In the genomic region with DNA sequence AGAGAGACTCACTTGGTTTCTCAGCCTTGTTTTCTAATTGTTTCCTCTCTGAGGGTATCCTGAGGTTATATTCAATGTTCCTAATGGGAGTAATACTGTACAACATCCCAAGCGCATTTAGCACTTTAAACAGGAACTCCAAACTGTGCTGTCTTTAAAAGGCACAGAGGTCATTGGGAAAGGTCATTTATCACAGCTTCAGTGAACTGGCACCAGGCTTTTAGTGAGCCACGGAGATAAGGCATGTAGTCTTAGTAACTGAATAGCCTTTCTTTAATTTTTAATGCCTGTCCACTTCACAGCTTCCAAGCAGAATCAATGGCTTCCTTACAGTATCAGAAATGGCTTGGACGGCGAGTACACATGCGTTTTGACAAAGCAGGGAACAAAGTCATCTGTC, we compare ENCODE assay signal across 20 mouse cellular contexts.
A peak's percentile ranks its signal among the peaks of the same experiment; 100 is the strongest.
DNase-seq lines count a peak whose midpoint lies in the region; ATAC-seq lines count a peak whose summit lies in the region.
"Had no signal": no experiment of that assay in that cellular context is flagged by ENCODE, and none has a peak within 500 bp of the region (broad histone marks: within the 10 kb centered on the region; RNA-seq: fewer than 3 reads in every experiment).

No protein-coding gene starts in this region.

- no peaks in the 10 kb centered on the region for H3K9me3 ChIP-seq in kidney, embryonic 15.5 days (replicated peaks)
- H3K9me3 ChIP-seq in embryonic facial prominence, embryonic 15.5 days (replicated peaks) = no peaks in the 10 kb centered on the region
- H3K9me3 ChIP-seq in limb, embryonic 13.5 days = no peaks in the 10 kb centered on the region
- H3K9me3 ChIP-seq: forebrain, embryonic 15.5 days; heart, embryonic 15.5 days; hindbrain, embryonic 13.5 days had no signal

- H3K27ac ChIP-seq in kidney, embryonic 15.5 days = no peak overlapping the region
- no peak overlapping the region for H3K27ac ChIP-seq in embryonic facial prominence, embryonic 15.5 days (replicated peaks)
- H3K27ac ChIP-seq in limb, embryonic 13.5 days = no peak overlapping the region
- H3K27ac ChIP-seq: forebrain, embryonic 15.5 days; heart, adult 2 months; heart, embryonic 15.5 days; hindbrain, embryonic 13.5 days; hindbrain, postnatal 0 days had no signal

- no peak overlapping the region for H3K9ac ChIP-seq in kidney, embryonic 15.5 days
- H3K9ac ChIP-seq in embryonic facial prominence, embryonic 15.5 days = no peak overlapping the region
- H3K9ac ChIP-seq in limb, embryonic 13.5 days = no peak overlapping the region
- H3K9ac ChIP-seq: forebrain, embryonic 15.5 days; heart, embryonic 15.5 days; hindbrain, embryonic 13.5 days had no signal

- H3K4me2 ChIP-seq in kidney, embryonic 15.5 days = no peak overlapping the region
- H3K4me2 ChIP-seq in embryonic facial prominence, embryonic 15.5 days (replicated peaks) = 0 out of 2 replicates have a peak overlapping the region, but pooled peaks have one; percentile 8
- H3K4me2 ChIP-seq in limb, embryonic 13.5 days (replicated peaks) = peak overlapping the region; percentile 41
- H3K4me2 ChIP-seq: forebrain, embryonic 15.5 days; heart, embryonic 11.5 days; heart, embryonic 15.5 days; hindbrain, embryonic 13.5 days had no signal

- no peak overlapping the region for H3K4me3 ChIP-seq in kidney, embryonic 15.5 days (replicated peaks)
- no peak overlapping the region for H3K4me3 ChIP-seq in embryonic facial prominence, embryonic 15.5 days (replicated peaks)
- H3K4me3 ChIP-seq in limb, embryonic 13.5 days = no peak overlapping the region
- H3K4me3 ChIP-seq: forebrain, embryonic 15.5 days; heart, adult 2 months; heart, embryonic 15.5 days; hindbrain, embryonic 13.5 days had no signal

- 27% methylated on average over 5 of the region's 5 CpGs for WGBS in kidney, embryonic 15.5 days
- 46% methylated on average over 5 of the region's 5 CpGs for WGBS in embryonic facial prominence, embryonic 15.5 days
- 22% methylated on average over 5 of the region's 5 CpGs for WGBS in limb, embryonic 13.5 days

- H3K4me1 ChIP-seq in kidney, embryonic 15.5 days = peaks cover 11% of the 10 kb centered on the region; the same call in 1 of the 2 replicates
- peaks cover 13% of the 10 kb centered on the region; the same call in 1 of the 2 replicates for H3K4me1 ChIP-seq in embryonic facial prominence, embryonic 15.5 days
- H3K4me1 ChIP-seq in limb, embryonic 13.5 days = peaks cover 45% of the 10 kb centered on the region
- H3K4me1 ChIP-seq: forebrain, embryonic 15.5 days; heart, embryonic 15.5 days had no signal

- DNase-seq in kidney, adult 11 months = no peak
- peak; percentile 11 for DNase-seq in embryo, embryonic 9.5 days (ENCODE audit: extremely low spot score)
- no peak for DNase-seq in lung, postnatal 36 days
- DNase-seq in ovary, postnatal 14 days (ENCODE audit: low spot score) = no peak
- DNase-seq: adrenal gland, postnatal 10 days; cerebellum, adult 11 months; cerebellum, adult 8-10 months; cerebellum, postnatal 14 days; gastrocnemius, postnatal 10 days; heart, adult 2 months; heart, postnatal 14 days had no signal

- ATAC-seq in kidney, embryonic 15.5 days (replicated peaks; ENCODE audit: low FRiP score) = peak; percentile 75; the same call in 1 of the 2 replicates
- no peak for ATAC-seq in embryonic facial prominence, embryonic 15.5 days (ENCODE audit: insufficient number of reproducible peaks, low FRiP score, low TSS enrichment, low read depth)
- no peak for ATAC-seq in limb, embryonic 13.5 days (ENCODE audit: low FRiP score, low read depth)
- no peak for ATAC-seq in granulocyte monocyte progenitor cell, adult 5-6 weeks (replicated peaks; ENCODE audit: poor library complexity, severe bottlenecking)
- ATAC-seq: forebrain, embryonic 15.5 days had no signal

- H3K27me3 ChIP-seq in kidney, embryonic 15.5 days = no peaks in the 10 kb centered on the region
- no peaks in the 10 kb centered on the region for H3K27me3 ChIP-seq in embryonic facial prominence, embryonic 15.5 days
- H3K27me3 ChIP-seq in limb, embryonic 13.5 days = no peaks in the 10 kb centered on the region
- H3K27me3 ChIP-seq: forebrain, embryonic 15.5 days; heart, embryonic 15.5 days; hindbrain, embryonic 13.5 days had no signal

- H3K36me3 ChIP-seq in kidney, embryonic 15.5 days = no peaks in the 10 kb centered on the region
- no peaks in the 10 kb centered on the region for H3K36me3 ChIP-seq in embryonic facial prominence, embryonic 15.5 days
- H3K36me3 ChIP-seq in limb, embryonic 13.5 days = no peaks in the 10 kb centered on the region
- H3K36me3 ChIP-seq: forebrain, embryonic 15.5 days; heart, embryonic 15.5 days; hindbrain, embryonic 13.5 days had no signal
